Mouse (Mus musculus) cerebellum, adult 11-12 months (tissue): ENCODE data around the gene Upf2.

Source experiments
- DNase-seq: peaks from one replicate; pipeline ENCODE4 v3.0.0; 2022

Gene Upf2

DNA sequence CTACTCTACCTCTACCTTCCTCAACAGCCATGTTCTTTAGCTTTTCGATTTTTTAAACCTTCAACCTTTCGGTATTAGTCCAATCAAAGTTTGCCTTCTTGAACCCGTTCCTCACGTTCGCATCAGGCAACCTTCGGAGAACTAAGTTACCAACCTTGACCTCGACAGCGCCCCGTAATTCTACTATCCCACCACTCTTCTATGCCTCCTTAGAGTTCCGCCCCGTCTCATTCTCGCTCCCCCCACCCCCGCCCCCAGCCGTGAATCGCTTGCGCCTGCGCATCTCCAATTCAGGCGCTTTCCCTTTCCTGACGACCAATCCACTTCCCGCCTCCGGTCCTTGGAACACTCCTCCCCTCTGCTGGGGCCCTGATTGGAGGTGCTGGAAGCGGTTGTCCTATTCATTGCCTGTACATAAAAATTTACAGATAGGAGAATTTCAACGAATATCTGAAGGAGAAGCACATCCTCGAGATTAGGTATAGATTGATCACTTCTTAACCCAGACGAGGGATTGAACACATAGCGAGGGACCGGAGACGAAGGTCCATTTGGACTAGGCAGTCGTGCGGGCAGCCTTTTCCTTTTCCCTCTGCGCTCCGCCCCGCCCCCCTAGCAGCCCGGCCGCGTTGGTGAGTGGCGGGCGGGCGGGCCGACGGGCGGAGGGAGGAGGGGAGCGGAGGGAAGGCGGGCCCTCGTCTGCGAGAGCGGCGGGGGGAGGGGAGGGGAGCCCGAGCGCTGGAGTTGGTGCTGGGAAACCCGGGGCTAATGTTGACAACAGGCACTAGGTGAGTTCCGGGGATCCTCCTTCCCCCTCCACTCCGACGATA lies at the start of gene Upf2:
Gene Upf2 (plus strand): TSS at position 704 of the 830 bp plus-strand sequence.
- peak; percentile 97 for DNase-seq

DNA sequence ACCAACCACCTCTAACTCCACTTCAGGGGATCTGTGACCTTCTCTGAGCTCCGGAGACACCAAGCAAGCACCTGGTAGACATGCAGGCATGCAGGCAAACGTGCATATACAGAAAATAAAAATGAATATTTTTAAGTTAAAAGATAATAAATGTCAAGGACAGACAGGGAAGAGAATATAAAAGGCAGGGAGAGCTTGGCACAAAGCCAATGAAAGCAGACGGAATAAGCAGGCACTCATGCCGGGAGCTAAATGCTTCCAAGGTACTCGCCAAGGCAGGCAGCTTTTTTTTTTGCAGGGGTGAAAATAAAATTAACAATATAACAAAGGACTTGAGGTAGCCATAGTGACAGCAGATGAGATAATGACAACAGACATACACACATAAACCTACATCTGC lies 45.2 kb upstream of the Upf2 start:
- DNase-seq: peak; percentile 59

DNA sequence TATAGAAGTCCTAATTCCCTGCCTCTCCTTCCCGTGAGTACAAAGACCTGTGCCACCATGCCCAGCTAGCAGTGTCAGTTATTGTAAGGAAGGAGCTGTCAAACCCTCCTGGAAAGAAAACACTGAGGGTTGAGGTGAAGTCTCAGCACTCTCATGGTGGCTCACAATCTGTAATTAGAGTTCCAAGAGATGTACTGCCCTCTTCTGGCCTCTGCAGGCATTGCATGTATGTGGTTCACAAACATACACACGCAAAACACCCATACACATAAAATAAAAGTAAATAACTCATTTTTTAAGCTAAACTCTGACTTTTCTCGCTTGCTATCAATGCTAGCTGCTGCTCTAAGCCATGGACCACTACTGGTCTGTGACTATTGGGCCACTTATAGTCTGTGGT lies 44.6 kb upstream of the Upf2 start:
- no peak for DNase-seq

DNA sequence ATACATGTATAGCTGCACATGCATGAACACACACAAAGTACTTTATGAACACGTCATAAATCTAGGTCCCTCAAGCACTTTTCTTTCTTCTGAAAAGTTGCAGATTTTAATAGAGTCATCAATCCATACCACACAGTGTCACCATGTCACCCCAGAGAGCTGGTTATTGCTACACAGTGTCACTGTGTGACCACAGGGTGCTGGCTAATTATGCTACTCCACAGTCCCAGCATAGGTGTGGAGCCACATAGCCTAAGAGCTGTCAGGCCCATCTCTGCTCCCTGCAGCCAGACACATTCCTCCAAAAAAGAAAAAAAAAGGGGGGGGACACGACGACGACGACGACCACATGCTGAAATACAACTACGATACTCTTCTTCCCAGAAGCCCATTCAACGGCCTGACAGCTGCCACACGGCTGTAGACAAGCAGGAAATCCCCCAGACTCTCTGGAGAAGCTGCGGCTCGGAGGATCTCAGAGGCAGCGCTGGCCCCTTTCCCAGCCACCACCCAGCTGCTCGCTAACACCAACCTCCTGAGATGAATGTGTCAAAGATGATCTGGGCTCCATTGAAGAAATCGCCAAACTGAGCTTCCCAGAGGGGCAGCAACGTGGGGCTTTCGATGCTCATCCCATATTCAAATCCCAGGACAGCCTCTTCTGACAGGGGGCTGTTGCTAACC lies 39.8 kb upstream of the Upf2 start:
- DNase-seq: no peak

DNA sequence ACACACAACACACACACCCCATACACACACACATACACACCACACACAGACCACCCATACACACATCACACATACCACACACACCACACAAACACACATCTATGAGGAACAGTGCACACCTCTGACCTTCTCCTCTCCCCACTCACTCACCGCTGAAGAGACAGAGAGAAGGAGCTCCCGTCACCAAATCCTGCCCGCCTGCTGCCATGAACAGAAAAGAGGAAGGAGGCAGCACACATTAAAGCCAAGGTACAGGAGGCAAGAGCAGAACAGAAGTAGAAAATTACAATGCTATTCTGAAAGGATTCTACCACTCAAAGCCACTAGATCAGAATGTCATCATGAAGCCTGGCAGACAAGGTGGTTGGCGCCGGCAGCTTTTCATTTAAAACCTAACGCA lies 28.4 kb upstream of the Upf2 start:
- DNase-seq: no peak

DNA sequence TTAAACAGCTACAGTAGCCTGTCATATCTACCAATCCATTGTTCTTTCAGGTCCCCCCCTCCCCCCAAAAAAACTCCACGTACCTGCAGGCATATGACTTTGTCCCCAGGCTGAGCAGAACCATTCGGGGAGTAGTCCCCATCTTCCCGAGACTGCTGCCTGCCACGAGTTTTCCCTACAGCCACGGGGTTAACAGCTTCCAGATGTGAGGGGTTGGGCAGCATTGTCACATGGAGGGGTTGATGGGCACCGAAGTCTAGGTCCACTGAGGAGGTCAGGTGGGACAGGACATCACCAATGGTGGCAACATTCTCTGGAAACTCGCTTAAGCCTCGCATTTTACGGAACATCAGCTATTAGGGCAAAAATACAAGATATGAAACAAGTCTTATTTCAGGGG lies 27.5 kb upstream of the Upf2 start:
- DNase-seq: no peak

DNA sequence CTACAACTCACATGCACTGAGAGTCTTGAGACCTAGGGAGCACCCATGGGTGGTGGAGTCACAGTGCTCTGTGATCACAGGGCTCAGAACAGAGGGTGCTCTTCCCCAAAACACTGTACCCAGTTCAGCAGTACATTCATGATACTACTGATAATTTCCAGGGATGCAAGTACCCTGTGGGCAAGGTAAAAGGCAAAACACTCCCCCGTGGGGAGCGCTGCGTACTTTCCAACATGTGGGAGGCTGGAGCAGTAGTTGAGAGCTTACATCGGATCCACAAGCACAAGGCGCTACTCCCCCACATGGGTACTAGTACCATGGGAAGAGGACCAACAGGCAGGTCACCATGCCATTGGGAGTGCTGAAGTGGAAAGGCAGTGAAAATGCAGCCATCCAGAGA lies 23.8 kb upstream of the Upf2 start:
- no peak for DNase-seq

DNA sequence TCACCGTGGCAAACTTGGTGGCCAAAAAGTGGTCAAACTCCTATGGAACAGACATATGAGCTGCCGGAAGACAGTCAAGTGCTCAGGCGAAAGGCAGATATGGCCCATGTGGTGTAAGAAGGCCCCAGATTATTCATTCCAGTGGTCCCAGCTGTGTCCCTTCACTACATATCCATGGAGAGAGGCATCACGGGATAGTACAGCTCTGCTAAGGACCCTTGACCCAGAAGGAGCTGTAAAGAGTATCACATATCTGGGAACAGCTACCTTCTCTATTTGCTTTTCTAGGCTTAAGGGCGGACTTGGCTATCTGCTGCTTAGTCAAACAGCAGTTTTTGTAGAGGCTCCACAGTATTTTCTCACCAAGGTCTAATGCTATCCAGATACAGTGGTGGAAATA lies 21.5 kb upstream of the Upf2 start:
- DNase-seq: no peak

DNA sequence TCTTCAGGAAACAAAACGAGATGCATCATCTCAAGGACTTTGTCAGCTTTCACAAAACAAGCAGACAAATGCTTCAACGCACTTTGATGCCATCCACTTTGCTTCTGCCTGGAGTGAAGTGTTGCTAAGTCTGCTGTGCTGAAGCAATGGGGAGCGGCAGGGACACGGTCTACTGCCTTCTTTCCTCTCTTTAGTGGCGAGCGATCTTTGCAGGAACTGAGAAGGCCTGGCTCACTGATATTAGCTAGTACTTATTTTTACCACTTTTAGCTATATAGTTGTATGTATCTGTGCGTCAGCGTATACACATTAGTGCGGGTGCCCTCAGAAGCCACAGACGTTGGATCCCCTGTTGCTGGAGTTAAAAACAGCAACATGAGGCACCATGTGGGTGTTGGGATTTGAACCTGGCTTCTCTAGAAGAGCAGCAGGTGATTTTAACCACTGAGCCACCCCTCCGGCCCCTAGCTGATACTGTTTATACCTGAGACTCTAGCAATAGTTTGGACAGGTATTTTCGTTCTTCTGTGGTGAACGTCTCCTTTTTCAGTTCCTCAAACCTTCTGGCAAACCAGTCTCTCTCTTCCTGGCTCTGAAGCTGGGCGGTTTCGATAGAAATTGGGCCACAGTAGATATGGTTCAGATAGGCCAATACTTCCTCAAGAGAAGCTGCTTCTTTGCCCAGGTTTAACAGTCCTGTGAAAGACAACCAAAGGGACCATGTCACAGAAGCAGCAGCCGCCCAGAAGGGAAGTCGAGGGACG lies 20.8 kb upstream of the Upf2 start:
- DNase-seq: no peak

DNA sequence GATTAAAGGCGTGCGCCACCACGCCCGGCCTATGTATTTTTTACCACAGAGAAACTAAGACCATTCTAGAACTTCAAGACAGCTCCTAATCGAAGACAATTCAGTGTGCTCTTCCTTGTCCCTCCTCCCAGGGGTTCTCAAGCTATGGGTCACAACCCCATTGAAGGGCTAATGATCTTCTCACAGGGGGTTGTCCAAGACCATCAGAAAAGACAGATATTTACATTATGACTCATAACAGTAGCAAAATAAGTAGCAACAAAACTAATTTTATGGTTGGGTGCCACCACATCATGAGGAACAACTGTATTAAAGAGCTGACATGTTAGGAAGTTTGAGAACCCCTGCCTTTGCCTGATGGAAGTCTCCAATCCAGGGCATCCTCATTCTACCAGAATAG lies 19.3 kb upstream of the Upf2 start:
- DNase-seq: no peak

DNA sequence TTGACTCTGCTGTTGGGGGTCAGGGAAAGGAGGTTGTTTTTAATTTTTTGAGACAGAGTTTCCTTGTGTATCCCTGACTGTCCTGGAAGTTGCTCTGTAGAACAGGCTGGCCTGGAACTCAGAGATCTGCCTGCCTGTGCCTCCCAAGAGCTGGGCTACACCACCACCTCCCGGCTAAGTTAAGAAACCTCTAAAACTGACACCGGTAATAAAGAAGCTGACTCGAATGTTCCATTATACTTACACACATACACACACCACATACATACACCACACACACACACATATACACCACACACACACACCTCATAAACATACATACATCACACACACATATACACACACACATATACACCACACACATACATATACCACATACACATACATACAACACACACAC lies 16.3 kb upstream of the Upf2 start:
- no peak for DNase-seq

DNA sequence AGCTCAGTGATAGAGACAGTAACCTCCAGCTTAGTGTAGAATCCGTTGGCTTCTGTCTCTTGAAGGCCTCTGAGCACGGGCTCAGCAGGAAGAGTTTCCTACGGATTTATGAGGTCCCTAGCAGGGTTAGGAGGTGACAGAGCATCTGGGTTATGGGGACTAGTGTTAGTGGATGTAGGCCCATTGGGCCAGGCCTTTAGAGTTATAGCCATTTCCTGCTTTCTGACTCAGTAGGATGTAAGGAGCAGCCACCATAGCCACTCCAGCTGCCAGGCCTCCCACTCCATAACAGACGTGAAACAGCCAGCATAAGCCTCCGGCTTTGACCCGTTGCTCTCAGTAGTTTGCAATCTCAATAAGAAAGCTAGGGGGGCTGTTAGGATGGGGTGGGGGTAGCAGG lies 15.2 kb upstream of the Upf2 start:
- no peak for DNase-seq

DNA sequence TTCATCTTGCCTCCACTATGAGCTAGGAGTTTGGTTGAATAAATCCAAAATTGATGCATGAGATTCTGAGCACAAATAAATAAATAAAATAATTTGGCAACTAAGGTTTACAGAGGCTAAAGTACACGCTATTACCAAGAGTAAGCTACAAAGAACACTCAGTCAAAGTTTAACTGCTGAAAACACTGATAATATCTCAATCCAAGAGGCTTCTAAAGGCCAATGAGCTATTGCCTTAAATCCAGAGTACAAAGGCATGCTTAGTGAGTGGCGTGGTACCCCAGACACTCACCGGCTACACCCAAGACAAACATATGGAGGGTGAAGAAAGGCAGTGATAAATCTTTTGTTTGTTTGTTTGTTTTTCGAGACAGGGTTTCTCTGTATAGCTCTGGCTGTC lies 14.7 kb upstream of the Upf2 start:
- no peak for DNase-seq

DNA sequence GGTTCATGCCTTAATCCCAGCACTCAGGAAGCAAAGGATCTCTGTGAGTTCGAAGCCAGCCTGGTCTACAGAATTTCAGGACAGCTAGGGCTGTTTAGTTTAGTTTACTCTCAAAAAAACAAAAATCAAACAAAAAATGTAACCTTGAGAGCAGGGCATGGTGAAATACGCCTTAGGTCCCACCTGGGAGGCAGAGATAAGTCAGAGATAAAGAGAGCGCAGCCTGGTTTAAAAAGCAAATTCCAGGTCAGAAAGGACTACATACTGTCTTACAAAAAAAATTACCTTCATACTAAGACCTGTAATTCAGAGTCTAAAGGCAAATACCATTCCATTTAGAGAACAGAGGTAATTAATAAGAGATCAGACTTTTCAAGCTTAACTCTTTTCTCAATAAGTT lies 11.9 kb upstream of the Upf2 start:
- DNase-seq: no peak

DNA sequence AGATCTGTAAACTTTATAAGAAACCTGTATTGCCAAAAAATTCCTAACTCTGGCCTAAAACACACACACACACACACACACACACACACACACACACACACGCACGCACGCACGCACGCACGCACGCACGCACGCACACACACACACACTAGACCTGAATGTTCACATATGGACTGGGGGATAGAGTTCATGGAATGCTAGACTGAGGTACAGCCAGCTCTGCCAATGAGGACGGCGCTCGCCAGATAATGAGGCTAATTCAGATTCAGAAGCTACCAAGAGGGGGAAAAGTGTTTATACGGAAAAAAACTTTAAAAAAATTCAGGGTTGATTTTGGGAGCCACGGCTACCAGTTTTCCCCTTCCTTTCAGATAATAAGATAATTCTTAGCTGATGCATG lies 11.4 kb upstream of the Upf2 start:
- no peak for DNase-seq

DNA sequence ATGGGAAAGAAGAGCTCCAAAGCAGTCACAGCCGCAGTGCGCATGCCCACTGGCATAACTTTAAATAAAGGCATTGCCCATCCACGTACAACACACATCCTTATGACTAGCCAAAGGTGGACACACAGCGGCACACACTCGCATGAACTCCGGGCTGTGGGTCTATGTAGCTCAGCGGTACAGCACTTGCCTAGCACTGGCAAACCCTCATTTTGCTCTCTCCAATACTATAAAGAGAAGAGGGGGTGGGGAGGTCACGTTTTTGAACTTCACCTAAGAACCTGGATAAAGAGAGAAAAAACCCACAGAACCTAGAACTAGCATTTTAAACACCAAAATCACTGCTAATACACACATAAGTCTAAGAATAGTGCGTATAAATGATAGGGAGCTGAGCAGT lies 10.3 kb upstream of the Upf2 start:
- no peak for DNase-seq

DNA sequence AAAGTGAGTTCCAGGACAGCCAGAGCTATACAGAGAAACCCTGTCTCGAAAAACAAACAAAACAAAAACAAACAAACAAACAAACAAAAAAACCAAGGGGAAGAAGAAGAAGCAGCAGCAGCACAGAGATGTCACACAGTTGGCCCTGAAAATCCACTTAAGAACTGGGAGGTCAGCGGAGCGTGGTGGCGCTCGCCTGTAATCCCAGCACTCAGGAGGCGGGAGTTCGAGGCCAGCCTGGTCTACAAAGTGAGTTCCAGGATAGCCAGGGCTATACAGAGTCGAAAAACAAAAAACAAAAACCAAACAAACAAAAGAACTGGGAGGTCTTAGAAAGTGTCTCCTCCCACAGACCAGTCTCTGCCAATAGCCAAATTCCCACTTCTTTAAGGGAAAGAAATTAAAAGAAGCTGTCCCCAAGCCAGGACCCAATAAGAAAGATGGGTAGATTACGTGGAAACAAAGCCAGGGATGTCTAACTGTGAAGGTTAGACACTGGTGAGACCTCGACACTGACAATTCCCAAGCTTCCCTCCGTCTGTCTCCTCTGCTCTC lies 9.3 kb upstream of the Upf2 start:
- no peak for DNase-seq

DNA sequence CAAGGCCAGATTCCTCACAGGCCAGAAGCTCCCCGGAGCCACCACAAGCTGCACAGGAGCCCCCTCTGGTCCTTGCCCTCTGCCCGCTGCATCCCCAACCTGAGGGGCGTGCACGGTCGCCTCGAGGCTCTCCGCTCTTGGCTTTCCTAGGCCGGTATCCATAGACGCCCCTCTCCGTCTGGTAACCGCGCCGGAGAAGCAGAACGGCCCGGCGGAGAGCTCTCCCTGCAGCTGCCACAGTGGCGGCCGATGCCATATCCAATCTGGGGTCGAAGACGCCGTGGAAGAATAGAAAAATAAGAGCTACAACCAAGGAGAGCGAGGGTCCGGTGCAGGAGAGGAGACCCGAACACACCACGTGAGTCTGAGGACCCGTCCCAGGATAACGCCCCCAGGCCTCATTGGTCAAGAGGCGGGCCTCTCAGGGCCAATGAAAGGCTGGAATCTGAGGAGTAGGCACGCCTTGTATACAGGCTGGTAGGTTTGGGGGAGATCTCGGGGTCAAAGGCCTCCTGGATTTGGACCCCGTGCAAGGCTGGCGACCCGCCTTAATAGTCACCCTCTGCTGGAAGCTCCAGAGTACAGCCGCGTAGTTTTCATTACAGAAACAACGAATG lies 8.7 kb upstream of the Upf2 start, which contains the start of gene Dhtkd1:
Gene Dhtkd1 (minus strand): TSS at position 377 of the 617 bp plus-strand sequence.
- peak; percentile 62 for DNase-seq

DNA sequence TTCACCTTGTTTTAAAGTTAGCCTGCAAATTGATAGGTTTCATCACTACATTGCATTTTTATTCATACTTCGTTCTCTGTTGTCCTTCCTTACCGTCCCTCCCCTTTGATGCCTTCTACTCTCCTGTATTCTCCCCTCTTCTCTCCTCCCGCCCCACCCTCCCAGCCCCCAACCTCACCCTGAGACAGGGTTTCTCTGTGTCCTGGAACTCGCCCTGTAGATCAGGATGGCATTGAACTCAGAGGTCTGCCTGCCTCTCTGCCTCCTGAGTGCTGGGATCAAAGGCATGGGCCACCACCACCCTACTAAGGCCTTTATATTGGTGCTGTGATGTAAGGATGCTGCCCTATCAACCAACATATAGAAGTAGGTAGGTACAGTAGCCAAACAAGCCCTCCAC lies 8.2 kb upstream of the Upf2 start:
- no peak for DNase-seq

DNA sequence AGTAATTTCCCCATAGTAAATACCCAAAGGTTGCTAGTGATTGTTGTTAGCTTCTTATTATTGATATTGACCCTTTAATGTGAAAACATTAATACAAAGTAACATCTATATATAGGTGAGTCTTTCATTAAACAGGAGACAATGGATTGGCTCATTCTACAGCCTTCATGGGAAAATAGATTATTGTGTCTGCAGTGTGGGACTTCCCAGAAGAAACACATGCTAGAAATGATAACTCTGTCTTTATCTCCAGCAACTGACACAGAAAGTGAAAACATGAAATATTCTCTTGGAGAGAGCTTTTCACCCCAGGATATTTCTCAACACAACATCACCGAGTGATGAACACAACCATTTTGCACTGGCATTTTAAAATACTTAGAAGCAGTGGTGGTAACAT lies 5.6 kb upstream of the Upf2 start:
- DNase-seq: no peak

DNA sequence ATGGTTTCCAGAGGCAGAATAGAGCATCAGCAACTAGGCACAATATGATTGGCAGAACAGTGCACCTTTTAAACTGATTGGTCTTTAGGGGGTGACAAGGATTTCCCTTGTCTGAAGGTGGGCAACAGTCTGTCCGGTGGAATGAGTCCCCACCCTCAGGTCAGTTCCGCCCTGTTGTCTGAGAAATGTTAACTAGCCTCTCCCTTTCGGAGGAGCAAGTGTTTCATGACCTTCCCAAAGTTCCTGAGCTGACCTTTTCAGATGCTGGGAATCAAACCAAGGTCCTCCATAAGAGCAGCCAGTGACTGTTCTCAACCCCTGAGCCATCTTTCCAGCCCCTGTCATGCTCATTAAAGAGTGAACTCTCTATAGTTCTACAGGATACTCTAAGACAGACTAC lies 4.4 kb upstream of the Upf2 start:
- DNase-seq: no peak

DNA sequence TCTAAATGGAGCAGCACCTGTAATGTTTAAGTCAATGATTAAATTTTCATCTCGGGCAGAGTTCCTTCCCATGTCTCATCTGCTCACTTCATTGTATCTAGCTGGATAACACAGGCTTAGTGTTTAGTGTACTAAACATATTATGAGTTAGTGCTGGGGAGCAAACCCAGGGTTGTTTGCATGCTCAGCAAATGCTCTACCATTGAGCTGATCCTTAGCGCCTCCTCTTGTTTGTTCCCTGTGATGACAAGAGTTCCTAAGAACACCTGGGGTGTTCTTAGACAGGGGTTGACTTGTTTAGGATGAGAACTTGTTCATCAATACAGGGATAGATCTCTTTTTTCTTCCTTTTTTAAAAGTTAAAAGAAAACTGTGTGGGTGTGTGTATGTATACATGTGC lies 2.3 kb upstream of the Upf2 start:
- DNase-seq: no peak

DNA sequence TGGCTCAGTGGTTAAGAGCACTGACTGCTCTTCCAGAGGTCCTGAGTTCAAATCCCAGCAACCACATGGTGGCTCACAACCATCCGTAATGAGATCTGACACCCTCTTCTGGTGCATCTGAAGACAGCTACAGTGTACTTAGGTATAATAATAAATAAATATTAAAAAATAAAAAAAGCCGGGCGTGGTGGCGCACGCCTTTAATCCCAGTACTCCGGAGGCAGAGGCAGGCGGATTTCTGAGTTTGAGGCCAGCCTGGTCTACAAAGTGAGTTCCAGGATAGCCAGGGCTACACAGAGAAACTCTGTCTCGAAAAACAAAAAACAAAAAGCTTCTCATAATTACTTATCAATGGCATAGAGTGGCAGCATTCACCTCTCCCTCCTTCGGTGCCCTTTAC lies 1.4 kb upstream of the Upf2 start:
- peak; percentile 38 for DNase-seq
